22 mouse cellular contexts compared by ENCODE assay signal in the genomic region with DNA sequence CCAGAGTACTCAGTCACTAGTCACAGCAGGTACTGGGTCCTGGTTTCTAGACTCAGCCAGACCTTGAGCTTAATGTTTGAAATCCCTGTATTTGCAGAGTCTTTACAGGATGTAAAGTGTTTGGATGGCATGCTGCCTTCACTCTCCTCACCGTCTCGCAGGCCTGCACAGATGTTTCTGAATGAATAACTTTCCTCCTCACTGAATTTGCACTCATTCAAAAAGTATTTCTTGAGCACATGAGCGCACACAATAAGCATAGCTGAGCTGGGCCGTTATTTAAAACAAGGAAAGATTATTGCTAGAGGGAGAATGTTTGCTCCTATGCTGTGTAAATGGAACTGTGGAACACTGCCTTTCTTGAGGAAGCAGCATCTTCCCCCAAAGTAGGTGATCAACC. TPM values are rescaled to one million over a fixed set of nuclear protein-coding genes. Genes with fewer than 3 reads are reported as not detected.
DNase-seq lines count a peak whose midpoint lies in the region; ATAC-seq and TF ChIP-seq lines count a peak whose summit lies in the region.
"Had no signal": no experiment of that assay in that cellular context is flagged by ENCODE, and none has a peak within 500 bp of the region (broad histone marks: within the 10 kb centered on the region; RNA-seq: fewer than 3 reads in every experiment).

No protein-coding gene starts in this region.

- H3K4me3 ChIP-seq in forebrain, postnatal 0 days (ENCODE audit: low read depth, low read length): peak overlapping the region; percentile 7; the same call in 1 of the 2 replicates
- no peak overlapping the region for H3K4me3 ChIP-seq in forebrain, embryonic 10.5 days
- no peak overlapping the region for H3K4me3 ChIP-seq in CH12.LX (replicated peaks in 1 of 3; ENCODE audit: low read depth in 2 of 3, low read length in 2 of 3, poor library complexity in 1 of 3)
- H3K4me3 ChIP-seq in embryonic facial prominence, embryonic 15.5 days (replicated peaks): 0 out of 2 replicates have a peak overlapping the region, but pooled peaks have one; percentile 1
- peak overlapping the region; percentile 89 for H3K4me3 ChIP-seq in midbrain, embryonic 15.5 days
- H3K4me3 ChIP-seq: heart, adult 2 months; heart, embryonic 15.5 days; limb, embryonic 13.5 days; myocyte had no signal

- H3K4me2 ChIP-seq in forebrain, postnatal 0 days (ENCODE audit: low read depth): peak overlapping the region; percentile 94
- H3K4me2 ChIP-seq in CH12.LX (ENCODE audit: insufficient read depth, low read depth, poor library complexity, severe bottlenecking): no peak overlapping the region
- no peak overlapping the region for H3K4me2 ChIP-seq in embryonic facial prominence, embryonic 15.5 days (replicated peaks)
- H3K4me2 ChIP-seq in midbrain, embryonic 15.5 days: peak overlapping the region; percentile 96
- H3K4me2 ChIP-seq: heart, embryonic 15.5 days; limb, embryonic 13.5 days had no signal

- H3K9ac ChIP-seq in forebrain, postnatal 0 days: no peak overlapping the region
- no peak overlapping the region for H3K9ac ChIP-seq in CH12.LX (ENCODE audit: insufficient read depth, low read depth)
- H3K9ac ChIP-seq in embryonic facial prominence, embryonic 15.5 days: no peak overlapping the region
- no peak overlapping the region for H3K9ac ChIP-seq in midbrain, embryonic 15.5 days
- H3K9ac ChIP-seq: heart, embryonic 15.5 days; limb, embryonic 13.5 days; liver, embryonic 14.5 days had no signal

- no peaks in the 10 kb centered on the region for H3K27me3 ChIP-seq in forebrain, postnatal 0 days (ENCODE audit: insufficient read depth, low read length)
- H3K27me3 ChIP-seq in forebrain, embryonic 10.5 days (ENCODE audit: poor library complexity, severe bottlenecking): peaks cover 50% of the 10 kb centered on the region
- no peaks in the 10 kb centered on the region for H3K27me3 ChIP-seq in CH12.LX (replicated peaks)
- H3K27me3 ChIP-seq in embryonic facial prominence, embryonic 15.5 days: peaks cover 21% of the 10 kb centered on the region
- H3K27me3 ChIP-seq in midbrain, embryonic 15.5 days (replicated peaks): no peaks in the 10 kb centered on the region; the same call in 1 of the 2 replicates

- H3K9me3 ChIP-seq in forebrain, postnatal 0 days (ENCODE audit: low read length): no peaks in the 10 kb centered on the region
- no peaks in the 10 kb centered on the region for H3K9me3 ChIP-seq in forebrain, embryonic 10.5 days
- H3K9me3 ChIP-seq in CH12.LX (replicated peaks; ENCODE audit: low read length): peaks cover 10% of the 10 kb centered on the region
- H3K9me3 ChIP-seq in embryonic facial prominence, embryonic 15.5 days (replicated peaks): no peaks in the 10 kb centered on the region
- H3K9me3 ChIP-seq in midbrain, embryonic 15.5 days: no peaks in the 10 kb centered on the region
- H3K9me3 ChIP-seq: heart, embryonic 15.5 days; limb, embryonic 13.5 days had no signal

- no peak for TF ChIP-seq RAD21 in CH12.LX (IDR thresholded peaks at IDR 0.05; ENCODE audit: low read depth, low read length)

- TF ChIP-seq CTCF in forebrain, postnatal 0 days (IDR thresholded peaks at IDR 0.05; ENCODE audit: low read depth): no peak
- TF ChIP-seq CTCF in CH12.LX (conservative IDR thresholded peaks at IDR 0.05 in 1 of 2, IDR thresholded peaks at IDR 0.05 in 1 of 2; ENCODE audit: low read depth in 2 of 2, low read length in 2 of 2): no peak

- 0 out of 2 replicates have a peak, but pooled peaks cover 2% of the 10 kb centered on the region for H3K4me1 ChIP-seq in forebrain, postnatal 0 days (ENCODE audit: insufficient read depth)
- H3K4me1 ChIP-seq in forebrain, embryonic 10.5 days: peaks cover 22% of the 10 kb centered on the region
- peaks cover 0 to 14% of the 10 kb centered on the region in 2 experiments; a peak in 2 of 4 replicates for H3K4me1 ChIP-seq in CH12.LX (ENCODE audit: control insufficient read depth in 1 of 2, insufficient read depth in 2 of 2)
- H3K4me1 ChIP-seq in embryonic facial prominence, embryonic 15.5 days: peaks cover 9% of the 10 kb centered on the region
- H3K4me1 ChIP-seq in midbrain, embryonic 15.5 days: peaks cover 15% of the 10 kb centered on the region

- 22% methylated on average over 4 of the region's 4 CpGs for WGBS in forebrain, postnatal 0 days
- 52% methylated on average over 4 of the region's 4 CpGs for WGBS in forebrain, embryonic 10.5 days
- WGBS in embryonic facial prominence, embryonic 15.5 days: 43% methylated on average over 4 of the region's 4 CpGs
- 38% methylated on average over 4 of the region's 4 CpGs for WGBS in midbrain, embryonic 15.5 days

- in situ Hi-C loops in CH12.LX (cut with MboI; ENCODE audit: low pct_ligation_motif_present, low pct_unique_long_range_greater_than_20kb, low sequenced_read_pairs): no loop called here

- TF ChIP-seq EP300 in CH12.LX (IDR thresholded peaks at IDR 0.05; ENCODE audit: low read length): no peak; the same call in 1 of the 2 replicates

- no peak overlapping the region for H3K27ac ChIP-seq in forebrain, postnatal 0 days (ENCODE audit: low read depth, low read length)
- no peak overlapping the region for H3K27ac ChIP-seq in forebrain, embryonic 10.5 days
- H3K27ac ChIP-seq in CH12.LX (ENCODE audit: insufficient read depth, low read depth): no peak overlapping the region
- H3K27ac ChIP-seq in embryonic facial prominence, embryonic 15.5 days (replicated peaks): no peak overlapping the region
- H3K27ac ChIP-seq in midbrain, embryonic 15.5 days: no peak overlapping the region
- H3K27ac ChIP-seq: heart, adult 2 months; heart, embryonic 15.5 days; limb, embryonic 13.5 days; liver, embryonic 14.5 days had no signal

- no peaks in the 10 kb centered on the region for H3K79me2 ChIP-seq in CH12.LX (replicated peaks; ENCODE audit: control insufficient read depth, extremely low read depth, insufficient read depth, poor library complexity, severe bottlenecking)

- no peak for TF ChIP-seq POLR2A in CH12.LX (IDR thresholded peaks at IDR 0.05; ENCODE audit: low read depth, low read length)

- dilution Hi-C loops in CH12.LX (cut with MboI; ENCODE audit: extremely low pct_ligation_motif_present, extremely low pct_unique_long_range_greater_than_20kb, low sequenced_read_pairs): no loop called here

- intact Hi-C loops in heart, postnatal 25 days (cut with DNase I): no loop called here

- peak; percentile 8 for DNase-seq in forebrain, postnatal 0 days
- DNase-seq in forebrain, embryonic 10.5 days (ENCODE audit: extremely low spot score, low spot score): no peak
- DNase-seq in CH12.LX (ENCODE audit: extremely low read depth): peak; percentile 17
- DNase-seq in heart, postnatal 25 days (ENCODE audit: low spot score): no peak
- no peak for DNase-seq in B cell, adult 2 months
- DNase-seq in ovary, postnatal 10 days (ENCODE audit: low spot score): no peak
- DNase-seq: adrenal gland, postnatal 10 days; cerebellum, adult 8-10 months; gastrocnemius, postnatal 14 days; heart, adult 2 months; kidney, adult 8-10 months; kidney, postnatal 25 days; thymus, postnatal 14 days had no signal

- H3K36me3 ChIP-seq in forebrain, postnatal 0 days (ENCODE audit: insufficient read depth): no peaks in the 10 kb centered on the region
- no peaks in the 10 kb centered on the region for H3K36me3 ChIP-seq in forebrain, embryonic 10.5 days (replicated peaks)
- no peaks in the 10 kb centered on the region for H3K36me3 ChIP-seq in CH12.LX (replicated peaks in 1 of 2; ENCODE audit: control insufficient read depth in 1 of 2, insufficient read depth in 1 of 2, low read length in 1 of 2)
- no peaks in the 10 kb centered on the region for H3K36me3 ChIP-seq in embryonic facial prominence, embryonic 15.5 days
- H3K36me3 ChIP-seq in midbrain, embryonic 15.5 days (replicated peaks): no peaks in the 10 kb centered on the region
- H3K36me3 ChIP-seq: G1E; heart, embryonic 15.5 days; limb, embryonic 13.5 days had no signal

- no peak for ATAC-seq in forebrain, postnatal 0 days
- ATAC-seq in embryonic facial prominence, embryonic 15.5 days (ENCODE audit: insufficient number of reproducible peaks, low FRiP score, low TSS enrichment, low read depth): no peak
- no peak for ATAC-seq in midbrain, embryonic 15.5 days (replicated peaks)

TF ChIP-seq in CH12.LX, 34 proteins besides CTCF, POLR2A, EP300 and RAD21:
- TF ChIP-seq ETS1 (conservative IDR thresholded peaks at IDR 0.05; ENCODE audit: low read depth, low read length): no peak
- TF ChIP-seq RCOR1 (conservative IDR thresholded peaks at IDR 0.05; ENCODE audit: low read depth, low read length): no peak
- 0 out of 2 replicates have a peak, but pooled peaks have one; percentile 17 for TF ChIP-seq MAX (IDR thresholded peaks at IDR 0.05; ENCODE audit: low read length)

RNA-seq across cellular contexts. Expression of a gene that starts 2.9 kb away (rescaled TPM):
- total RNA-seq in forebrain, postnatal 0 days (2014; rRNA removed): 19.2 and 29.0 TPM in 2 replicates
- 10.8 and 13.0 TPM in 2 replicates for polyA plus RNA-seq in forebrain, postnatal 0 days (2015; fragmentation: Nextera tagmentation; extraction: Ambion mirVana)
- polyA plus RNA-seq in forebrain, embryonic 10.5 days (2016; fragmentation: Nextera tagmentation; extraction: Ambion mirVana): 0.99 and 1.1 TPM in 2 replicates
- total RNA-seq in CH12.LX (2012; rRNA removed): not detected in 2 replicates
- total RNA-seq in CH12.LX (2014; rRNA removed): not detected in 2 replicates
- polyA plus RNA-seq in CH12.LX (2012; ENCODE audit: insufficient read length, low read depth): not detected in 2 replicates
- 4.7 and 5.6 TPM in 2 replicates for polyA plus RNA-seq in embryonic facial prominence, embryonic 15.5 days (2015; fragmentation: Nextera tagmentation; extraction: Ambion mirVana)
- polyA plus RNA-seq in midbrain, embryonic 15.5 days (2015; fragmentation: Nextera tagmentation; extraction: Ambion mirVana): 23.4 and 24.3 TPM in 2 replicates
- 1 to 10 TPM; 1.8 to 1.9 TPM for total RNA-seq in heart, postnatal 25 days (2021)
- total RNA-seq: common myeloid progenitor, adult 5-6 weeks; megakaryocyte, adult 5-6 weeks had no signal
- polyA plus RNA-seq: G1E had no signal

Comparison
In these comparisons a context has a peak if more than half of its experiments do, and no peak if none do; other contexts are left out.
1. DNase-seq: peak in forebrain, postnatal 0 days (single experiment) and CH12.LX (single experiment); none in forebrain, embryonic 10.5 days (single experiment), heart, postnatal 25 days (single experiment), B cell, adult 2 months (0 of 2) and ovary, postnatal 10 days (single experiment).
2. H3K4me3 ChIP-seq: peak in forebrain, postnatal 0 days (single experiment), embryonic facial prominence, embryonic 15.5 days (single experiment) and midbrain, embryonic 15.5 days (single experiment); none in forebrain, embryonic 10.5 days (single experiment) and CH12.LX (0 of 3).
3. H3K4me2 ChIP-seq: peak in forebrain, postnatal 0 days (single experiment) and midbrain, embryonic 15.5 days (single experiment); none in CH12.LX (single experiment) and embryonic facial prominence, embryonic 15.5 days (single experiment).